28 mouse cellular contexts compared by ENCODE assay signal in the genomic region with DNA sequence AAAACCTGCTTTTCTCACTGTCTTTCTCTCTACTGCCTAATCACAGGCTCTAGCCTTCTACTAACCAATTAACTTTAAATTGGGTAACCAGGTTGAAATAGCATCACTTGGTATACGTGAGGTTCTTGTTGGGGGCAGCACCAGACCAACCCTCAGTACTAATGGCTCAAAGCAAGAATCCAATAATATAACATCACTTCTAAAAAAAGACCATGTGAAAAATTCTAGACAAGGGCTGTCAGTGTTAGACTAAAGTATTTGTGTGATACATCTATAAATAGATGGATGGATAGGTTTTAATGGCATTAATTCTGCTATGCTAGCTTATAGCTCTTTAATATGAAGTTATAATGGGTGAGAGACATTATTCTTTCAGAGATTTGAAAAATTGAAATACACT.
"Had no signal": no experiment of that assay in that cellular context is flagged by ENCODE, and none has a peak within 500 bp of the region (broad histone marks: within the 10 kb centered on the region; RNA-seq: fewer than 3 reads in every experiment).

No protein-coding gene starts in this region.

- H3K4me3 ChIP-seq: embryonic facial prominence, embryonic 10.5 days; embryonic facial prominence, embryonic 12.5 days; embryonic facial prominence, embryonic 13.5 days; embryonic facial prominence, embryonic 15.5 days; erythroblast, embryonic 14.5 days; forebrain, embryonic 10.5 days; forebrain, embryonic 12.5 days; forebrain, embryonic 13.5 days; forebrain, embryonic 15.5 days; gastrocnemius, adult 2 months had no signal

- DNase-seq: cerebellum, adult 18-20 months; cerebellum, adult 2 months; cerebellum, adult 8-10 months; cerebellum, adult 9-10 months; cerebellum, adult 9-11 months; cerebellum, postnatal 10 days; cerebellum, postnatal 14 days; cerebellum, postnatal 25 days; cerebellum, postnatal 36 days; embryo, embryonic 11 days; forebrain, postnatal 0 days; gastrocnemius, adult 2 months; gastrocnemius, postnatal 10 days; gastrocnemius, postnatal 14 days; gastrocnemius, postnatal 25 days; gastrocnemius, postnatal 36 days; heart, adult 11 months had no signal

- H3K9ac ChIP-seq: embryonic facial prominence, embryonic 12.5 days; embryonic facial prominence, embryonic 13.5 days; embryonic facial prominence, embryonic 15.5 days; forebrain, embryonic 12.5 days; forebrain, embryonic 13.5 days; forebrain, embryonic 15.5 days; forebrain, postnatal 0 days had no signal

- H3K4me2 ChIP-seq: embryonic facial prominence, embryonic 12.5 days; embryonic facial prominence, embryonic 13.5 days; embryonic facial prominence, embryonic 15.5 days; forebrain, embryonic 12.5 days; forebrain, embryonic 13.5 days; forebrain, embryonic 15.5 days had no signal

- H3K27ac ChIP-seq: embryonic facial prominence, embryonic 10.5 days; embryonic facial prominence, embryonic 12.5 days; embryonic facial prominence, embryonic 13.5 days; embryonic facial prominence, embryonic 15.5 days; forebrain, embryonic 10.5 days; forebrain, embryonic 12.5 days; forebrain, embryonic 13.5 days; forebrain, embryonic 15.5 days; gastrocnemius, adult 2 months had no signal

- H3K9me3 ChIP-seq: embryonic facial prominence, embryonic 10.5 days; embryonic facial prominence, embryonic 12.5 days; embryonic facial prominence, embryonic 13.5 days; embryonic facial prominence, embryonic 15.5 days; forebrain, embryonic 10.5 days; forebrain, embryonic 12.5 days; forebrain, embryonic 13.5 days; forebrain, embryonic 15.5 days had no signal

- H3K27me3 ChIP-seq: embryonic facial prominence, embryonic 12.5 days; embryonic facial prominence, embryonic 13.5 days; embryonic facial prominence, embryonic 15.5 days; forebrain, embryonic 12.5 days; forebrain, embryonic 13.5 days; forebrain, embryonic 15.5 days had no signal

- H3K4me1 ChIP-seq: embryonic facial prominence, embryonic 10.5 days; embryonic facial prominence, embryonic 12.5 days; embryonic facial prominence, embryonic 13.5 days; embryonic facial prominence, embryonic 15.5 days; forebrain, embryonic 10.5 days; forebrain, embryonic 12.5 days; forebrain, embryonic 13.5 days; forebrain, embryonic 15.5 days had no signal

- ATAC-seq: forebrain, embryonic 13.5 days; forebrain, embryonic 14.5 days; forebrain, embryonic 15.5 days; forebrain, embryonic 16.5 days; forebrain, postnatal 0 days had no signal
